ENCODE assay signal across 12 mouse cellular contexts in the genomic region with DNA sequence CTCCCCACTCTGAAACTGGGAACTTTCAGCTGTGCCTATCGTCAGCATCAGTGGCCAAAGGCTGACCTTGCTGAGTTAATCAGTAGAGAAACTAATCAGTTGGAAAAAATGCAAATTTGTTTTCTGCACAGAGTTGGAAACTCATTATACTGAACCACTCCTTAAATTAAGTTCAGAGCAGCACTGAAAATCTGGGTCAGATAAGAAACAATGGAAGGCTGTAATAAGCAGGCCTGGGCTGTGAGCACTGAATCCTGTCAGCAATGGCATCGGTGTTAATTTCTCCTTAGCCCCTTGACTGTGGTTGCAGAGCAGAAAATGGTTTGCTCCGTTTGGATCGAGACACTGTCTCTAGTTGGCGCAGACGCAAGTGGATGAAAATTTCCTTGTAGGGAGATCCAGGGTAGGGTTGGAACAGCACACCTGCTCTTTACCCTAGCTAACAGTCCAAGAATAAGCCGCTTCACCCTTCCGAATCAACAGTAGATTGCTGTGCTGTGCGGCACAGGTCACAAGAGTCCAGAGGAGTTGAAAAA.
DNase-seq lines count a peak whose midpoint lies in the region; ATAC-seq and TF ChIP-seq lines count a peak whose summit lies in the region.
"Had no signal": no experiment of that assay in that cellular context is flagged by ENCODE, and none has a peak within 500 bp of the region (broad histone marks: within the 10 kb centered on the region; RNA-seq: fewer than 3 reads in every experiment).

No protein-coding gene starts in this region.

- no peaks in the 10 kb centered on the region for H3K36me3 ChIP-seq in hindbrain, embryonic 13.5 days
- H3K36me3 ChIP-seq in hindbrain, embryonic 10.5 days: no peaks in the 10 kb centered on the region
- H3K36me3 ChIP-seq in thymus, adult 2 months (ENCODE audit: control insufficient read depth, insufficient read depth, low read length): no peaks in the 10 kb centered on the region

- no peak overlapping the region for H3K4me2 ChIP-seq in hindbrain, embryonic 13.5 days

- no peak for DNase-seq in hindbrain, embryonic 10.5 days (ENCODE audit: low spot score)
- peak; percentile 5 for DNase-seq in fat pad, adult 2 months (ENCODE audit: extremely low read depth, low read depth, low spot score)
- DNase-seq in kidney, adult 11 months: peak; percentile 59
- DNase-seq in kidney, postnatal 36 days: peak; percentile 23 to 71
- no peak for DNase-seq in left cerebral cortex, postnatal 36 days (ENCODE audit: low spot score in 2 of 2)
- no peak for DNase-seq in thymus, adult 2 months
- DNase-seq in right cerebral cortex, postnatal 36 days (ENCODE audit: low spot score in 2 of 2): no peak
- DNase-seq: adrenal gland, postnatal 36 days; cerebellum, adult 18-20 months; lung, adult 18-20 months had no signal

- H3K9ac ChIP-seq in hindbrain, embryonic 13.5 days: no peak overlapping the region

- TF ChIP-seq POLR2A in thymus, adult 2 months (IDR thresholded peaks at IDR 0.05; ENCODE audit: control insufficient read depth, extremely low read depth, insufficient read depth, low read length, poor library complexity): no peak

- H3K4me3 ChIP-seq in hindbrain, embryonic 13.5 days: no peak overlapping the region
- no peak overlapping the region for H3K4me3 ChIP-seq in hindbrain, embryonic 10.5 days
- no peak overlapping the region for H3K4me3 ChIP-seq in thymus, adult 2 months (ENCODE audit: control insufficient read depth, insufficient read depth, low read length)
- H3K4me3 ChIP-seq: megakaryocyte, embryonic 14.5 days had no signal

- H3K27me3 ChIP-seq in hindbrain, embryonic 13.5 days: no peaks in the 10 kb centered on the region
- H3K27me3 ChIP-seq in hindbrain, embryonic 10.5 days (ENCODE audit: insufficient read depth, poor library complexity, severe bottlenecking): no peaks in the 10 kb centered on the region
- no peaks in the 10 kb centered on the region for H3K27me3 ChIP-seq in thymus, adult 2 months (ENCODE audit: control insufficient read depth, insufficient read depth, low read length)
- H3K27me3 ChIP-seq: megakaryocyte, embryonic 14.5 days had no signal

- H3K9me3 ChIP-seq in hindbrain, embryonic 13.5 days: no peaks in the 10 kb centered on the region
- no peaks in the 10 kb centered on the region for H3K9me3 ChIP-seq in hindbrain, embryonic 10.5 days

- H3K27ac ChIP-seq in hindbrain, embryonic 13.5 days: peak overlapping the region; percentile 58
- H3K27ac ChIP-seq in hindbrain, embryonic 10.5 days: no peak overlapping the region
- no peak overlapping the region for H3K27ac ChIP-seq in thymus, adult 2 months (ENCODE audit: control insufficient read depth, insufficient read depth, low read length)

- H3K4me1 ChIP-seq in hindbrain, embryonic 13.5 days (replicated peaks): peaks cover 9% of the 10 kb centered on the region
- 0 out of 2 replicates have a peak, but pooled peaks cover 2% of the 10 kb centered on the region for H3K4me1 ChIP-seq in hindbrain, embryonic 10.5 days (replicated peaks)
- H3K4me1 ChIP-seq in thymus, adult 2 months (replicated peaks; ENCODE audit: control insufficient read depth, insufficient read depth, low read length): no peaks in the 10 kb centered on the region
- H3K4me1 ChIP-seq: megakaryocyte, embryonic 14.5 days had no signal

- intact Hi-C loops in left cerebral cortex, postnatal 36 days (cut with DNase I): no loop called here

- WGBS in hindbrain, embryonic 13.5 days: 68% methylated on average over 9 of the region's 9 CpGs
- WGBS in hindbrain, embryonic 10.5 days: 84% methylated on average over 9 of the region's 9 CpGs
- WGBS in thymus, adult 2 months: 93% methylated on average over 9 of the region's 9 CpGs

- TF ChIP-seq CTCF in thymus, adult 2 months (IDR thresholded peaks at IDR 0.05; ENCODE audit: borderline replicate concordance, control insufficient read depth, extremely low read depth, insufficient read depth, low read length, poor library complexity): no peak

- no peak for ATAC-seq in hindbrain, embryonic 13.5 days (ENCODE audit: low FRiP score)

Comparison
In these comparisons a context has a peak if more than half of its experiments do, and no peak if none do; other contexts are left out.
1. DNase-seq: peak in fat pad, adult 2 months (single experiment), kidney, adult 11 months (single experiment) and kidney, postnatal 36 days (2 of 2); none in hindbrain, embryonic 10.5 days (single experiment), left cerebral cortex, postnatal 36 days (0 of 2), thymus, adult 2 months (single experiment) and right cerebral cortex, postnatal 36 days (0 of 2).